Mouse (Mus musculus) ES-E14 (cell line): ENCODE measurements around the gene Pgpep1l.

Experiments used
- CHD2 ChIP-seq: IDR thresholded peaks from 2 replicates; pipeline ENCODE4 v1.6.1; 2014; ENCODE audit warnings: mild to moderate bottlenecking, low read depth, low read length, inconsistent platforms
- ZC3H11A ChIP-seq: IDR thresholded peaks from 2 replicates; pipeline ENCODE4 v1.6.1; 2012; ENCODE audit warnings: low read depth, mild to moderate bottlenecking, inconsistent platforms, low read length, borderline replicate concordance

- TF ChIP-seq CHD2 = no peak
- TF ChIP-seq ZC3H11A = no peak
Measured at GRCm38 (mm10) chr7:68278385-68278784, 14.4 kb upstream of the Pgpep1l start.
